Mouse (Mus musculus): Measurements from ENCODE around the gene Dhx30. TPM values are rescaled to one million over a fixed set of nuclear protein-coding genes. Genes with fewer than 3 reads are reported as not detected.
"Not testable (repeated sequence)": the region's sequence is repeated elsewhere in the genome, so short reads cannot be mapped to it uniquely, and the experiment has no call there.

Dhx30 gene
- polyA plus RNA-seq, 1 experiment from 2014 or later: 102 TPM

GRCm38 (mm10) chr9:110081066-110081465 lies 36.6 kb downstream of the Dhx30 start:
- no peak overlapping the region for H3K4me2 ChIP-seq (ENCODE audit: low read depth, low read length)
- no peak overlapping the region for H3K4me3 ChIP-seq (replicated peaks; ENCODE audit: low read length)
- 83% methylated on average over 3 of the region's 3 CpGs for WGBS
- H3K9ac ChIP-seq (ENCODE audit: low read length): no peak overlapping the region
- H3K4me1 ChIP-seq (ENCODE audit: control insufficient read depth, insufficient read depth, low read length): no peaks in the 10 kb centered on the region
- no peak overlapping the region for H3K27ac ChIP-seq (ENCODE audit: low read length)
- H3K27me3 ChIP-seq (ENCODE audit: control insufficient read depth, insufficient read depth, low read length): no peaks in the 10 kb centered on the region
- no peak for ATAC-seq (ENCODE audit: insufficient read depth, low FRiP score)
- H3K36me3 ChIP-seq (ENCODE audit: control insufficient read depth, insufficient read depth, low read length): peaks cover 19% of the 10 kb centered on the region; the same call in 1 of the 2 replicates
- H3K9me3 ChIP-seq (replicated peaks; ENCODE audit: control insufficient read depth, low read length): no peaks in the 10 kb centered on the region

- not testable (repeated sequence) for H3K4me2 ChIP-seq (ENCODE audit: low read depth, low read length); H3K4me3 ChIP-seq (replicated peaks; ENCODE audit: low read length); H3K27ac ChIP-seq (ENCODE audit: low read length); H3K4me1 ChIP-seq (ENCODE audit: control insufficient read depth, insufficient read depth, low read length); ATAC-seq (ENCODE audit: insufficient read depth, low FRiP score); H3K9ac ChIP-seq (ENCODE audit: low read length); H3K36me3 ChIP-seq (ENCODE audit: control insufficient read depth, insufficient read depth, low read length); H3K9me3 ChIP-seq (replicated peaks; ENCODE audit: control insufficient read depth, low read length); H3K27me3 ChIP-seq (ENCODE audit: control insufficient read depth, insufficient read depth, low read length)
- WGBS: 71% methylated on average over 4 of the region's 7 CpGs
These were observed 41.2 kb downstream of the Dhx30 start for GRCm38 (mm10) chr9:110076468-110076867.

DNA sequence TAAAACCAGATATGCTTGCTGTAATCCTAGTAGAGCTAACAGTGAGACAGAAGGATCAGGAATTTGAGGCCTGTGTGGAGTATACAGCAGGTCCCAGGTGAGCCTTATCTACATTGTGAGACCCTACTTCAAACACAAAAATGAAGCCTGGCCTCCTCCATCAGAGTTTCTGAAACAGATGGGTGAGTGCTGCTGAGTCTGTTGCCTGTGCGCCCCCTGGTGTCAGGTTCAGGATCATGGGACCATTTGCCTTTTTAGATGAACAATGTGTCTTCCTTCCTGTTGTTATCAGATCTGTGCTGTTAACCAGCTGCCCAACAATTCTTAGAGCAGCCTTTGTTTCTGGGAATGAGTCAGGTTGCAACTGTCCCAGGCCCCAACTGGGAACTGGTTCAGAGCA lies 45.8 kb downstream of the Dhx30 start:
- H3K36me3 ChIP-seq (ENCODE audit: control insufficient read depth, insufficient read depth, low read length): peaks cover 8% of the 10 kb centered on the region
- H3K4me1 ChIP-seq (ENCODE audit: control insufficient read depth, insufficient read depth, low read length): no peaks in the 10 kb centered on the region
- no peaks in the 10 kb centered on the region for H3K9me3 ChIP-seq (replicated peaks; ENCODE audit: control insufficient read depth, low read length)
- no peak overlapping the region for H3K9ac ChIP-seq (ENCODE audit: low read length)
- no peak for ATAC-seq (ENCODE audit: insufficient read depth, low FRiP score)
- H3K27me3 ChIP-seq (ENCODE audit: control insufficient read depth, insufficient read depth, low read length): no peaks in the 10 kb centered on the region
- no peak overlapping the region for H3K27ac ChIP-seq (ENCODE audit: low read length)
- WGBS: 0% methylated on average over 1 of the region's 1 CpGs
- no peak overlapping the region for H3K4me3 ChIP-seq (replicated peaks; ENCODE audit: low read length)
- H3K4me2 ChIP-seq (ENCODE audit: low read depth, low read length): no peak overlapping the region

DNA sequence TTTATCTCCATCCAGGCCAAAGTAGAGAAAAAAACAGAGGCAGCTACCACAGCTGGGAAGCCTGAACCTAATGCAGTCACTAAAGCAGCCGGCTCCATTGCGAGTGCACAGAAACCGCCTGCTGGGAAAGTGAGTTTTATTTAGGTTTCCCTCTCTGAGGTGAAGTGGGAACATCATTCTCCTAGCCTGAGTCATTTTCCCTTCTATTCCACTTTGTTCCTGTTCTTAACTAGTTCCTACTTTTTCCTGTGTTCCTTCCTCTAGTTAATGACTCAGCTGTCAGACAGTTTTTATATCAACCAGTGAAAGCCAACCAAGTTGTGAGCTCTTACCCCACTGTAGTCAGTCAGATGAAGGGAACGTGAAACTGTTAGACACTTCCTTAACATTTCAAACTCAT lies 46.6 kb downstream of the Dhx30 start:
- no peaks in the 10 kb centered on the region for H3K9me3 ChIP-seq (replicated peaks; ENCODE audit: control insufficient read depth, low read length)
- H3K9ac ChIP-seq (ENCODE audit: low read length): no peak overlapping the region
- H3K4me1 ChIP-seq (ENCODE audit: control insufficient read depth, insufficient read depth, low read length): no peaks in the 10 kb centered on the region
- 71% methylated on average over 4 of the region's 4 CpGs for WGBS
- no peak overlapping the region for H3K4me2 ChIP-seq (ENCODE audit: low read depth, low read length)
- H3K4me3 ChIP-seq (replicated peaks; ENCODE audit: low read length): no peak overlapping the region
- no peak overlapping the region for H3K27ac ChIP-seq (ENCODE audit: low read length)
- H3K27me3 ChIP-seq (ENCODE audit: control insufficient read depth, insufficient read depth, low read length): no peaks in the 10 kb centered on the region
- peaks cover 8% of the 10 kb centered on the region for H3K36me3 ChIP-seq (ENCODE audit: control insufficient read depth, insufficient read depth, low read length)
- ATAC-seq (ENCODE audit: insufficient read depth, low FRiP score): no peak

- 70% methylated on average over 9 of the region's 9 CpGs for WGBS
- Histone ChIP-seq H3K4me2 (ENCODE audit: low read depth, low read length) (no peak overlapping the region), H3K27ac (ENCODE audit: low read length) (no peak overlapping the region), H3K27me3 (ENCODE audit: control insufficient read depth, insufficient read depth, low read length) (no peaks in the 10 kb centered on the region), H3K4me3 (replicated peaks; ENCODE audit: low read length) (no peak overlapping the region), H3K4me1 (ENCODE audit: control insufficient read depth, insufficient read depth, low read length) (no peaks in the 10 kb centered on the region), H3K9me3 (replicated peaks; ENCODE audit: control insufficient read depth, low read length) (no peaks in the 10 kb centered on the region), H3K36me3 (ENCODE audit: control insufficient read depth, insufficient read depth, low read length) (peaks cover 8% of the 10 kb centered on the region), H3K9ac (ENCODE audit: low read length) (no peak overlapping the region)
- no peak for ATAC-seq (ENCODE audit: insufficient read depth, low FRiP score)
These were observed 47.3 kb downstream of the Dhx30 start for GRCm38 (mm10) chr9:110070358-110070757.

GRCm38 (mm10) chr9:110068745-110069144 lies 48.9 kb downstream of the Dhx30 start:
- Histone ChIP-seq H3K4me3 (replicated peaks; ENCODE audit: low read length) (no peak overlapping the region), H3K4me1 (ENCODE audit: control insufficient read depth, insufficient read depth, low read length) (no peaks in the 10 kb centered on the region), H3K9ac (ENCODE audit: low read length) (no peak overlapping the region), H3K27me3 (ENCODE audit: control insufficient read depth, insufficient read depth, low read length) (no peaks in the 10 kb centered on the region), H3K9me3 (replicated peaks; ENCODE audit: control insufficient read depth, low read length) (no peaks in the 10 kb centered on the region), H3K27ac (ENCODE audit: low read length) (no peak overlapping the region), H3K36me3 (ENCODE audit: control insufficient read depth, insufficient read depth, low read length) (peaks cover 8% of the 10 kb centered on the region), H3K4me2 (ENCODE audit: low read depth, low read length) (no peak overlapping the region)
- 88% methylated on average over 6 of the region's 6 CpGs for WGBS
- no peak for ATAC-seq (ENCODE audit: insufficient read depth, low FRiP score)

GRCm38 (mm10) chr9:110064641-110065040 lies 53.0 kb downstream of the Dhx30 start:
- Histone ChIP-seq H3K9ac (ENCODE audit: low read length) (no peak overlapping the region), H3K4me1 (ENCODE audit: control insufficient read depth, insufficient read depth, low read length) (no peaks in the 10 kb centered on the region), H3K4me3 (replicated peaks; ENCODE audit: low read length) (no peak overlapping the region), H3K27me3 (ENCODE audit: control insufficient read depth, insufficient read depth, low read length) (no peaks in the 10 kb centered on the region), H3K36me3 (ENCODE audit: control insufficient read depth, insufficient read depth, low read length) (peaks cover 8% of the 10 kb centered on the region; the same call in 1 of the 2 replicates), H3K9me3 (replicated peaks; ENCODE audit: control insufficient read depth, low read length) (no peaks in the 10 kb centered on the region), H3K4me2 (ENCODE audit: low read depth, low read length) (no peak overlapping the region), H3K27ac (ENCODE audit: low read length) (no peak overlapping the region)
- ATAC-seq (ENCODE audit: insufficient read depth, low FRiP score): no peak

DNA sequence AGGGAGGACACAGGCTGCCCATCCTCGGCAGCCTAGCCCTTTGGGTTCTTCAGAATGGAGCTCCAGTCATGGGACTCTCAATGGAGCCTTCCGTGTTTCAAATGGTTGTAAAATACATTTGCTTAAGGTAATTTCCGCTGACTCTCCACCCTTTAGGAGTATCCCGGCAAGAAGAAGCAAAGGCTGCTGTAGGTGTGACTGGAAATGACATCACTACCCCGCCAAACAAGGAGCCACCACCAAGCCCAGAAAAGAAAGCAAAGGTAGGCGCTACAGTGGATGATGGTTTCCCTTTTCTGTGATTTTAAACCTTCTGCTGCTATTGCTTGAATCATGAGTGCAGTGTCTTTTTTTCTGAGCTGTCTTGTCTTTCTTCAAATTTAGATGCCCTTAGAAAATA lies 54.8 kb downstream of the Dhx30 start:
- peaks cover 6% of the 10 kb centered on the region; the same call in 1 of the 2 replicates for H3K36me3 ChIP-seq (ENCODE audit: control insufficient read depth, insufficient read depth, low read length)
- WGBS: 91% methylated on average over 6 of the region's 6 CpGs
- H3K27ac ChIP-seq (ENCODE audit: low read length): no peak overlapping the region
- no peaks in the 10 kb centered on the region for H3K27me3 ChIP-seq (ENCODE audit: control insufficient read depth, insufficient read depth, low read length)
- no peaks in the 10 kb centered on the region for H3K4me1 ChIP-seq (ENCODE audit: control insufficient read depth, insufficient read depth, low read length)
- H3K9ac ChIP-seq (ENCODE audit: low read length): no peak overlapping the region
- no peak overlapping the region for H3K4me2 ChIP-seq (ENCODE audit: low read depth, low read length)
- no peak for ATAC-seq (ENCODE audit: insufficient read depth, low FRiP score)
- no peak overlapping the region for H3K4me3 ChIP-seq (replicated peaks; ENCODE audit: low read length)
- H3K9me3 ChIP-seq (replicated peaks; ENCODE audit: control insufficient read depth, low read length): no peaks in the 10 kb centered on the region

DNA sequence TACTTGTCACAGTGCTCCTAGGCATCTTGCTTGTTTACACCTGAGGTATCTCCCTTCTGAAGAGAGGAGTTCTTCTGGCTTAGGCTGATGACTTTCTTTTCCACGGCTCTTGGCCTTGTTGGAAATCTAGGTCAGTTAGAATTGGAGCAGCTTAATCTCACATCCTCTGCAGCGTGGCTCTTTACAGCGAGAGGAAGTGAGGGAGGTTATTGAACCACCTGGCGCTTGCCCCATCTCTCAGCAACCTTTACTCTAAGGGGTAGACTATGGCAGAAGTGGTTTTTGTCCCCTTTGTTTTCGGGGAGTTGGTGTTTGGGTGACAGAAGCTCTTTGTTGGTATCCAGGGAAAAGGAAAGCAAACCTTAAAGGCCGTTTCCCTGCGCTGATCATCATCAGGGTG lies 55.2 kb downstream of the Dhx30 start:
- Histone ChIP-seq H3K9me3 (replicated peaks; ENCODE audit: control insufficient read depth, low read length) (no peaks in the 10 kb centered on the region), H3K36me3 (ENCODE audit: control insufficient read depth, insufficient read depth, low read length) (peaks cover 4% of the 10 kb centered on the region; the same call in 1 of the 2 replicates), H3K4me3 (replicated peaks; ENCODE audit: low read length) (no peak overlapping the region), H3K4me2 (ENCODE audit: low read depth, low read length) (no peak overlapping the region), H3K27me3 (ENCODE audit: control insufficient read depth, insufficient read depth, low read length) (no peaks in the 10 kb centered on the region), H3K27ac (ENCODE audit: low read length) (no peak overlapping the region), H3K9ac (ENCODE audit: low read length) (no peak overlapping the region), H3K4me1 (ENCODE audit: control insufficient read depth, insufficient read depth, low read length) (no peaks in the 10 kb centered on the region)
- no peak for ATAC-seq (ENCODE audit: insufficient read depth, low FRiP score)
- WGBS: 87% methylated on average over 7 of the region's 7 CpGs

DNA sequence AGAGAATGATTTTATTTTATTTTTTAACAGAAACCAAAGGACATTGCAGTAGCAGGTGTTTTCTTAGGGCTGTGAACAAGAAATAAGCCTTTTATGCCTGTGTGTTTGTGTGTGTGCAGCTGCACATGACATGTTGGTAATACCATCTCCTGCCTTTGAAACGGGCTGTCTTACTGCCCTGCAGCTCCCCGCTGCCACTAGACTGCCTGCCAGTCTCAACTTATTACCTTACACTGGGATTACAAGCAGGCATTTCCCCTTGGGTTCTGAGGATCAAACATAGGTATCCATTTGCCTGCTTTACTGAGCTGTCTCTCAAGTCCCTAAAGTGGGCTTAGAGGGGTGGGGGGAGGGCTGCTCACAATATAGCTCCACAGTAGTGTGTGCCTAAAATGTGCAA lies 56.9 kb downstream of the Dhx30 start:
- no peaks in the 10 kb centered on the region for H3K36me3 ChIP-seq (ENCODE audit: control insufficient read depth, insufficient read depth, low read length)
- H3K4me2 ChIP-seq (ENCODE audit: low read depth, low read length): no peak overlapping the region
- no peaks in the 10 kb centered on the region for H3K27me3 ChIP-seq (ENCODE audit: control insufficient read depth, insufficient read depth, low read length)
- H3K9ac ChIP-seq (ENCODE audit: low read length): no peak overlapping the region
- H3K27ac ChIP-seq (ENCODE audit: low read length): no peak overlapping the region
- H3K4me3 ChIP-seq (replicated peaks; ENCODE audit: low read length): no peak overlapping the region
- H3K4me1 ChIP-seq (ENCODE audit: control insufficient read depth, insufficient read depth, low read length): peaks cover 5% of the 10 kb centered on the region; the same call in 1 of the 2 replicates
- ATAC-seq (ENCODE audit: insufficient read depth, low FRiP score): no peak
- WGBS: 79% methylated on average over 2 of the region's 2 CpGs
- H3K9me3 ChIP-seq (replicated peaks; ENCODE audit: control insufficient read depth, low read length): no peaks in the 10 kb centered on the region
